Mouse (Mus musculus): Measurements from ENCODE around the gene Arid1a. TPM values are rescaled to one million over a fixed set of nuclear protein-coding genes. Genes with fewer than 3 reads are reported as not detected.

The Arid1a gene
- 53.4 and 60.1 TPM in 2 replicates for polyA plus RNA-seq (2012; rRNA removed)

DNA sequence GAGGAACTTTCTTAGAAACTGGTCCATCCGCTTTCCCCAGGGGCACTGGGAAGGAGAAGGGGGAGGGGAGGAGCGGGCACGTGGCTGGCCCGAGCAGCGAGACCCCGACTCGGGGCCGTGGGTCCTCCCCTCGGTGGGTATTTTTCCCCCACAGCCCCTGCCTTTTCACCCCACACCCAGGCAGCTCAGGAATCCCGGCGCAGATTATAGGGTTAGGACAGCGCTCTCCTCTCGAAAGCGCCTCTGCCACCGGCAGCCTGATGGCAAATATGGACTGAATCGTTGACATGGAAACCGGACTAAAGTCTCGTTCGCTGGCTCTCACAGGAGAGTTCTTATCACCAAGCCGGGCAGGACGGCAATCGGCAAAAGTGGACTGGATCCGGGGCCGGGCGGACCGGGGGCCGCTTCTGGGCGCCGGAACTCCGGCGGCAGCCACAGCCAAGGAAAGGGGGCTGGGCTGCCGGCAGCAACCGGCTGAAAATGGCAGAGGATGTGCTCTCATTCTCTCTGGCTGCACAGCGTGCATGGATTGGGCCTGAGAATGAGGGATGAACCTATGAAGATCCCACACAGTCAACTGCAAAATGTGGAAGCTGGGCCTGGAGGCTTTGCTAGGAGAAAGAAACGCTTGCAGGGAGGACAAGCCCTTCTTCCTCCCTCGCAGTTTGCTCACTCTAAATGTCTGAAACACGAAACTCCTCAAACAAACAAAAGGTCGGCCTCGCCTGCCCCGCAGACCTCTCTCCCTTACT is at the start of gene Arid1a:
Gene Arid1a (minus strand): TSS at position 256 of the 755 bp plus-strand sequence.

DNA sequence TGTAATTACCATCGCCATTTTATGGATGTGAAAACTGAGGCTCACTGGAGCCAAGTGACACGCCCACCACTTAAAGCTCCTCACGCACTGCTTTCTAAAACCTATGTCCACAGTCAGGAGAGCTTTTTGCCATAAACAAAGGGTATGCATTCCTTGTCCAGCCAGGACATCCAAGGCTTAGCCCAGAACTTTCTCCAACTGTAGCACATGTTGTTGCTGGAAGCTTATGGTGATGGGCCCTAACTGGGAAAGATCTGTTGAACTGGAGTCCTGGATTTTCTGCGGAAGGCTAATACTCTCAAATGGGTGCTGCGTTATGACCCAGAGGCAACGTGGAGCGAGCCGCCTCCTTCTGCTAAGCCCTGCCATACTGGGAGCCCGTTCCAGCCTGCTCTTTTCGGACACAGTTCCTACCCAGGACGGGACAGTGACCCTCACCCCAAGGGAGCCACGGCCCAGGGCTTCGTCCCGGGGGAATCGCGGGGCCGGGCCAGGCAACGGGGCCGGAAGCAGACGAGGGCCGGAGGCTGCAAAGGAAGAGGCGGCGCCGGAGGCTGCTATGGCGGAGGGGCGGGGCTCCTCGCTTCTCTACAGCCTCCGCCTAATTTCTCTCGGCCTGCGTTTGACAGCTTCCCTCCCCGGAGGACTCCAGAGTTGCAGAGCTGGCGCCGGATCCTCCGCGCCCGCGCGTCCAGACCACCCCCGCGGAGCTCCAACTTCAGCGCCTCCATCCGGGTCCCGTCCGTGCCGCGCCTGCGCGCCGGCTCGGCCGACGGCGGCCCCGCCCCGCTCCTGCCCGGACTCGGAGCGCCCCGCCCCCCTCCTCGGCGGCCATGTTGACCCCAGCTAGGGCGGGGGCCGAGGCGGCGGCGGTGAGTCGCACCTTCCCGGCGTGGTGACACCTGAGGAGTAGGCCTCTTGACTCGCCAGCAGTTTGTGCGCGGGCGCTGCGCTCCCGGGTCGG is 84.4 kb downstream of the Arid1a start, which contains the start of gene Pigv:
Gene Pigv (minus strand): TSS at position 767 of the 964 bp plus-strand sequence.

DNA sequence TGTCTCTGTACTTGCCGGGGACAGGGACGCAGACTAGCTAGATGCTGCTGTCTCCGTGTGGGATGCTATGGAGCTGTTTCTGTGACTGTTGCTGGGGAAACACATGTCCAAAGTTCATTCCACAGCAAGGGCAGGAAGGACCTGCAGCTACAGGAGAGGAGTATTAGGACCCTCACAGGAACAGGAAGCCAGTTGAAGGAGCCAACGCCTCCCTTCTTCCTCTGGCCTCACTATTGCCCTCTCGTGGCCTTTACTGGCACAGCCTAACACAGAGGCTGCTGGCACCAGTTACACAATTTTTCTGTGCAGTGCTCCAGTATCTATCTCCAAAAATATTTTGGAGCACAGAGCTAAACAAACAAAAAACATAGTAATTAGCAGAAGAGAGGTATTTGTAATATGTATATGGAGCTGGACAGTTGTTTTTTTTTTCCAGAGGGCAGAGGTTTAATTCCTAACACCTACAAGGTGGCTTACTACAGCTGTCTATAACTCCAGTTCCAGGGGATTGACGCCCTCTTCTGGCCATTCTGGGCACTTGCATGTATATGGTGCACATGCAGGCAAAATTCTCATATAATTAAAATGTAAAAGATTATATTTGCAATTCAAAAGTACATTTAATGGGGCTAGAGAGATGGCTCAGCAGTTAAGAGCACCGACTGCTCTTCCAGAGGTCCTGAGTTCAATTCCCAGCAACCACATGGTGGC is 106.4 kb downstream of the Arid1a start, which contains the start of gene Zdhhc18:
Gene Zdhhc18 (minus strand): TSS at position 166 of the 711 bp plus-strand sequence.

Other genes starting within 250 kb of the Arid1a start
- gene Kdf1, start 237.8 kb downstream of the Arid1a start, polyA plus RNA-seq (2012; rRNA removed), result 0.10 and 0.15 TPM in 2 replicates
- gene Nudc, start 210.8 kb downstream of the Arid1a start, polyA plus RNA-seq (2012; rRNA removed), result 171 and 177 TPM in 2 replicates
- gene Nr0b2, start 203.4 kb downstream of the Arid1a start, polyA plus RNA-seq (2012; rRNA removed), result 0.08 TPM in 1 of 2 replicates, not detected in the other
- 5.5 and 6.9 TPM in 2 replicates for gene Gpatch3, start 182.0 kb downstream of the Arid1a start, polyA plus RNA-seq (2012; rRNA removed)
- gene Gpn2, start 172.4 kb downstream of the Arid1a start, polyA plus RNA-seq (2012; rRNA removed), result 29.3 and 31.4 TPM in 2 replicates
- 2.2 and 5.9 TPM in 2 replicates for gene Sfn, start 154.6 kb downstream of the Arid1a start, polyA plus RNA-seq (2012; rRNA removed)
- gene Zdhhc18, start 106.6 kb downstream of the Arid1a start, polyA plus RNA-seq (2012; rRNA removed), result 30.1 and 35.9 TPM in 2 replicates
- 11.5 TPM in 2 replicates for gene Pigv, start 84.1 kb downstream of the Arid1a start, polyA plus RNA-seq (2012; rRNA removed)
- gene Rps6ka1, start 131.0 kb upstream of the Arid1a start, polyA plus RNA-seq (2012; rRNA removed), result 14.4 and 14.7 TPM in 2 replicates
- 429 and 457 TPM in 2 replicates for gene Hmgn2, start 211.9 kb upstream of the Arid1a start, polyA plus RNA-seq (2012; rRNA removed)
- 50.9 and 52.2 TPM in 2 replicates for gene Dhdds, start 244.1 kb upstream of the Arid1a start, polyA plus RNA-seq (2012; rRNA removed)